Mouse (Mus musculus) left cerebral cortex, adult 11 months (tissue): ENCODE data around the gene Sdc4.

ENCODE experiments used
- DNase-seq: peaks from one replicate; pipeline ENCODE4 v3.0.0; 2022; ENCODE audit warnings: low spot score

Sdc4 gene

DNA sequence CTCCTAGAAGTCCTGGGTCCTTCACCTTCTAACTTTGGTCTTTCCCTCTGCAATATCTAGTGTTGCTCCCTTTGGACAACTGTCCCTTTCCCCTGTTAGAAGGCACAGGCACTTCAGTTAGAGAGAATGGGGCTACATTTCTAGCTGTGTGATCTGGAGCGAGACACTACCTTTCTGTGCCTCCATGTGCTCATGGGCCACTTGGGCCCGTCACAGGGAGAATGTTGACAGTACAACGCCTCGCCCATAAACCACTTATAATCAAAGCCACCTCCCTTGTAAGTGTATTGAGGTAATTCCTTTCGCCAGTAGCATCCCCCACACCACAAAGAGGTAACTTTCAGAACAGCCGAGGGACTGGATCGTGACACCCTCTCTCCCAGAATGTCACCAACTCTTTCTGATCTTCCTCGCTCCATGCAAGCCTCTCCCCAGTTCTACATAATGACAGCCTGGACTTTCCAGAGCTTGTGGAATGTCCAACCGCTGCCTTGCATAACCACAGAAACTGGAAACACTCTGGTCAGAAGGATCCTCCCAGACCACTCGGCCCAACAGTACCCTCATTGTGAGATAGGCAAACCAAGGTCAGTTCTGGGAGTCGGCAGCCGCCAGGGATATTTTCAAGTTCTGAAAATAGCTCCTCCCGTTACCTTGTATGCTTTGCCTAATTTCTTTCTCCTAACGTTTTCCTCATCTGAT lies 5.8 kb upstream of the Sdc4 start:
- DNase-seq = no peak

DNA sequence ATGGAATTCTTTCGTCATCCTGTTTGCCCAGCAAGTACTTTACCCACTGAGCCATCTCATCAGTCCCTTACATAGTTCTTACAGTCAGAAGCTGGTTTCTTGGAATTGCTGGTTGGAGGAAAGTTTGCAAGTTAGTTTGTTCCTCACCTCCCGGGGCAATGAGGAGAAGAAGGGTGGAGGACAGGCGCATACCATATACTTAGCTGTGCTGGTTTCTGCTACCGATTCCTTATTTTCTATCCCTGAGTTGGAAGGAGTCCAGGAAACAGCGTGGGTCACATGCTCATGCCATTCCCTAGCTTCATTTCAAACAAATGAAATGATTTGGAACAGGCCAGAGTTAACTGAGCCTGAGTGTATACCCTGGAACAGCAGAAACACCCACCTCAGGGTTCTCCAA lies 5.2 kb upstream of the Sdc4 start:
- DNase-seq = no peak

DNA sequence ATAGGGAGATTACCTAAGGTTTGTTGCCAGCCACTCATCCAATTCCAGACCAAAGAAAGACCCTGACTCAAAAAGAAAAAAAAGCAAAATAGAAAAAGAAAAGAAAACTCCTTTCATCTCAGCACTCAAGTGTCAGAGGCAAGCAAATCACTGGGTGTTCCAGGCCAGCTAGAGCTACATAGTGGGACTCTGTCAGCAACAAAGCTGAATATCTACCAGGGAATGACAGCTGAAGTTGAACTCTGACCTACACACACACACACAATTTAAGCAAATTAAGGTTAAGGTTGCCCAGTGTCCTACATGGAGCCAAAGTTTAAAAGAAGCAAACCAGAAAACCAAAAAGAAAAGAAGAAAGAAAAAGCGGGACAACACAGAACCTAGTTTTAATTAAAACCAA lies 4.5 kb upstream of the Sdc4 start:
- DNase-seq = no peak

DNA sequence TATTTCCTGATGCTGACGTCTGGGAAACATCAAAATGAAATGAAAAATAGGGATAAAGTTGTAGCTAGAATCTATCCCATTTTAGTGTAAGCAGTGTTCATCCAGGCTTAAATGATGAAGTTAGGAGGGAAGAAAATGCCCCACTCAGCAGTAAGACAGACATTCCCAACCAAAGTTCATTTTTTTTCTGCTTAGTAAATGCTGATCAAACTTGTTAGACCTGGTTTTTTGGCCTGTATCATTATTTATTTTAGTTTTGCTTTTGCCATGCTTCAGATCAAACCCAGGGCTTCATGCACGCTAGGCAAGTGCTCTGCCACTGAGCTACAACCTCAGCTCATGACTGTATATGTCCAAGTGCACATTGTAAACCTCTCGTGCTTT lies 2.4 kb upstream of the Sdc4 start:
- DNase-seq = no peak

DNA sequence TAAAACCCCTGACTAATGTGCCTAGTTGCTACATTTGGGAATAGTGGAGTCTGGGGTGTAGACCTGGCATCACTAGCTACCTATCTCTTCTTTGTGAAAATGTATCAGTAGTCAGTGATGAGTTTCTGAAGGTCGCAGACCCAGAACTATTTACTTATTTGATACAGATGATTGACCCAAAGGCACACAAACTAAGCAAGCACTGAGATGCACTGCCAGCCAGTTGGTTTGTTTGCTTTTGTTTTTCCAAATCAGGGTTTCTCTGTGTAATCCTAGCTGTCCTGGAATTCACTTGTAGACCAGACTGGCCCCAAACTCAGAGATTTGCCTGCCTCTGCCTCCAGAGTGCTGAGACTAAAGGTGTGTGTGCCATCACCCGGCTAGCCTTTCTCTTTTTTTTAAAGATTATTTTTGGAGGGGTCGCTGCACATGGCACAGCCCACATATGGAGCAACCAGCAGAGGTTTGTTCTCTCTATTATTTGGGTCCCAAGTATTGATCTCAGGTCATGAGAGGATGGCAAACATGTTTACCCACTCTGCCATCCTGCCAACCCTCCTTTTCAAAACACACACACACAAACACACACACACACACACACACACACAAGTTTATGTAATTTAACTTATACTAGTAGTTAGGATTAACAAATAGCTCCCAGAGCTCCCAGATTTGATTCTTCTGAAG lies 1.9 kb upstream of the Sdc4 start:
- no peak for DNase-seq

DNA sequence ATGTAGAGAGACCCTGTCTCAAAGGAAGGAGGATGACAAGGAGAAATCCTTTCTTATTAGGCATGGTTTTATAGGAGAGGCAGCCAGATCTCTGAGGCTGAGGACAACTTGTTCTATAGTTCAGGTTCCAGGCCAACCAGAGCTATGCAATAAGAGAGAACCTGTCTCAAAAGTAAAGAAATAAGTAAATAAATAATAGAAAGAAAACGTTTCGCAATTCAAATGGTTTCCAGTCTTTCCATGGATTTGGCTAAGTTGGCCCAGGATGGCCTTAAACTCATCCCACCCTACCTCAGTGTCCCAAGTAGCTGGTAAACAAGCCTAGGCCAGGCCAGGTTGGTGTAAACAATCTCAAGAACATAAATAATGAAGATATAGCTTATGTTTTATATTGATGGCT lies 1.0 kb upstream of the Sdc4 start:
- no peak for DNase-seq

DNA sequence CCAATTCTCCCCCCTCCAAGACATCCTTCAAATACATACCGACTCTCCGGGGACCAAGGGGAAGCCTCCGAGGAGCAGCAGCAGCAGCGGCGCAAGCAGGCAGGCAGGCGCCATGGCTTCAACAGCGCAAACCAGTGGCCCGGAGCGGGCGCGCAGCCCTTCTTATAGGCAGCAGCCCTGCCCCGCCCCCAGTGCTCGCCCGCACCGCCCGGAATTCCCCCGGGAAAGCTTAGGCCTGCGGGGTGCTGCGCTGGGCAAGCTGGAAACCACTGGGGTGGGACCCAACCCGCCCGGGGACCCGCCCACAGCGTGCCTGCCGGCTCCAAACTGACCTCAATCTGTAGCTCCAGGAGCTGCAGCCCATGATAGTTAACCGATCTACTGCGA lies 643 bp downstream of the Sdc4 start:
- no peak for DNase-seq

DNA sequence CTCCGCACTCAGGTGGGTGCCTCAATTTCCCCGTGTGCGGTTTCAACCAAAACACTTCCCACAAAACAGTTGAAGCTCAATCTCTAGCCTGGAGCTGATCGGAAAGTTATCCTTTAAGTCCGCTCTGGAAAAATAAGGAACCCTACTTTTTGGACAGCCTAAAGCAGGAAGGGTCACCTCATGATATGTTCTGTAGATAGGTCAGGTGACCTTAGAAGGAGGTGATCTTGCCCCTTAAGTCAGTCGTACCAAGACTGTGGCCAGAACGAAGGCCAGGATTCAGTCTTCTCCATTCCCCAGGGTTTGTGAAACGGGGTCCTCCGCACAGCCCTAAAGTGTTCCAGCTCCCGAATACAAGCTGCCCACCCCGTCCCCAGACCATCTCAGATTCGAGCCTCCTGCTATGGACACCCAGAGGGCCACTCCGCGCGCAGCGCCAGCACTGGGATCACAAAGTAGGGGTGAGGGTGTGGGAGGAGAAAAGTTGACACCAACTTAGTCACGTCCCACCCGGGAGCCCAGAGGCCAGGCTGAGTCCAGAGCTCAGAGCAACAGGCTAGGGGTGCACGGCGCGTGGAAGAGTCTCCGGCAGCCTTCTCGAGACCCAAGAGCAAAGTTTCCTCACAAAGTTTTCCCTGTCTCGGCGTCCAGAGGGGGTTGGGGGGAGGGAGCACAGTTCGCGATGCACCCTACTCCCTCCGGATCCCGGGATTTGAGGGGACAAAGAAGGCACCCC lies 1.2 kb downstream of the Sdc4 start:
- no peak for DNase-seq

DNA sequence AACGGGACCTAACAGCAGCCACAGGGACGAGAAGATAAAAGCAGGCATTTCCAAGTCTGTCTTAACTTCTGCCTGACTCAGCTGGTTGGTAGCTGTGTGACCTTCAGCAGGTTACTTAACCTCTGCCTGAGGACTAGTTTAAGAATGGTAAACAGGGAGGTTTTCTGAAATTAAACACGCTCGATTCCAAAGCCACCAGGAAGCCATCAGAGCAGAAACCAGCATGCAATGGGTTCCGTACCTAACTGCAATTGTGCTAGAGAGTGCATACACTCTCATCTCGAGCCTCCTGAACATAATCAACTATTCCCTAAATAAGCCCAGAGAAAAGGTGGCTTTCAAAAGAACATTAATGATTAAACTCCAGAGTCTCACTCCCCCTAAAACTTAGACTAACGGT lies 2.0 kb downstream of the Sdc4 start:
- DNase-seq = no peak

DNA sequence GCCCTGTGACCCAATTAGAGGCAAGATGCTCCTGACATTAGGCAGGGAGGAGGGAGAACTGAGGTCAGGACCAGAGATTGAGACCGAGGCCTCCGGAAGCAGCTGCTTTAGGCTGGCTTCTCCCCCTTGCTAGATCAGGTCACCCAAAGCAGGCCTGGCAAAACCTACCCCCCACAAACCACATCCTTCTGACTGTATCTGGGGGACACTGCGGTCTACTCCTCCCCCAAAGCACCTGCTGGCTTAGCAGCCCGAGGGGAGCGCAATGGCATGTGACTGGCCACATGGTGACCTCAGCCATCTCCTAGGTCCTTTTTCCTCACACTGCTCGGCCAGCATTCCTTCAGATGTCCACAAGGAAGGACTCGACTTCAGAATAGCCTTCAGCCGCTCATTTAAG lies 2.5 kb downstream of the Sdc4 start:
- DNase-seq = no peak

DNA sequence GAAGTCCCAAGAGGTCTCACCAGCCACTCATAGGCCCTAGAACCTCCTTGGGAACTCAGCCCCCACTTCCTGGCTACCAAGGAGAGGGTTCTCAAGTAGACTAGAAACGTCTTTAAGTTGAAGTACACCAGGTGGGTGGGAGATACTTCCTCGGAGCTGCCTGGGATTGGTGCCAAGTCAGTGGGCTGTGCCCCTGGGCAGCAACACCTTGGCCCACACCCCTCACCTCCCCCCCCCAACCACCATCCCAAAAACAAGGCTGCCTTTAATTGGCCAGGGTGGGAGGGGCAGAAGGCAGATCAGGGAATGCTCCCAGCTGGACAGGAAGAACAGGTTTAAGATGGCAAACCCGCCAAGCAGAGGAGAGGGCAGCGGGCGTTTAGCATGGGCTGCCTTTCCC lies 3.4 kb downstream of the Sdc4 start:
- no peak for DNase-seq

DNA sequence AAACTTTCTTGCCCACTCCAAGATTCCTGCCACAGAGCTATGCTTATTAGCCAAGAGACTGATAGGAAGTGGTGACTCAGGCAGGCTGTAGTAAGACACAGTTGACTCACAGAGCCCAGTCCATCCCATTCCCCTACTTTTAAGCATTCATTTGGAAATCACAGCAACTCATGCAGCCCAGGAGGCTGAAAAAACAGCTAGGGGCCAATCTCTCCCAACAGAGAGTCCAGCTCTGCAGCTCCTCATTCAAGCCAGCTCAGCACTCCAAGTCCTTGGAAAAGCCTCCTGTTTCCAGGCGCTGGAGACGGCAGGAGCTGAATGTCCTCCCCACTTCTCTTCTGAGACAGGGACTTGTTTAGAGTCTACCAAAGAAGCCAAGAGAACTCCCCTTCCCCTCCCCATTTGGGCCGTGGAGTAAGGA lies 4.7 kb downstream of the Sdc4 start:
- no peak for DNase-seq

DNA sequence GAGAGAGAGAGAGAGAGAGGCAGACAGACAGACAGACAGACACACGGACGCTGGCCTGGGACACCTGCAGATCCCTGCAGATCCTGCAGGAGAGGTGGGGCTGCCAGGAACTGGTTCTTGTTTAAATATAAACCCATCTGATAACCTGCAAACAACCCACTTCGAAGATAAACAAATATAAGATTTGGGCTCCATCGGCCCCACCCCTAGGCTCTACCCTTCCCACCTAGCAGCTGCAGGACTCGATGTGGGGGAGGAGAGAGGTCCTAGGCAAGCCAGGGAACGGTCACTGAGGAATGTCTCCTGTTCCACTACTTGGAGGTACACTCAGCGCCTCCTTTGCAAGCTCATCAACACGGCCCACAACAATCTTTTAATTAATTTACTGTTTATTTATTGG lies 5.4 kb downstream of the Sdc4 start:
- no peak for DNase-seq

DNA sequence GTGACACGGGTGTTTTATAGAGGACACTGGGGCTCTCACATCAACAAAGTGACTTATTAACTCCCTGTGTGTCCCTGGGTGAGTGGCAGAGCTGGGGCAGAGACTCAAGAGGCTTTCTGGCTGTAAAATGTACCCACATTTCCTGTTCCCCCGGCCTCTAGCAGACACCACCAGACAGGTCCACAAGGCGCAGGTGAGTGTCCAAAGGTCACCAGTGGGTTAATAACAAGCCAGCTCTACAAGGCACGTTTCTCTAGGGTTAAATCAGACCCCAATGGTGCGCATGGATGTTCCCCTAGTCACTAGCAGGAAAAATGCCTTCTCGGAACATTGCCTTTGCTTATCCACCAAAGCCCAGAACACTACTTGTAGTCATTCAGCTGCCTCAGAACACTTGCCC lies 6.0 kb downstream of the Sdc4 start:
- no peak for DNase-seq

DNA sequence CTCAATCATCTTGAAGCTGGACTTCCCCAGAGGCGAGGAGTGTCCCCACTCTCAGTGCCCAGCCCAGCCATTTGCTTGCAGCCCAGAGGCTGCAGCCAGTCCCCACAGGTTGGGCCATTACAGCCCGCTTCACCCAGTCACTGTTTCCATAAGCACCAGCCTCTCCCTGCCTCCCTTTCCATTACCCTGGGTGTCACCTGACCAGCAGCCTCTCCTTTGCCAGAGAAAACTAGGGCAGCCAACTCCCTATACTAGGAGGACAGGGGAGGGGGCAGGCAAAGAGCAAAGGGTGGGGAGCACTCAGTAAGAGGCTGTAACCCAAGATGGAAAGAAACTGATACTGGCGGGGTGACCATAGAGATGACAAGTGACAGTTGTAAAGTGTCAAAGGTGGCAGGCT lies 6.7 kb downstream of the Sdc4 start:
- DNase-seq = no peak

DNA sequence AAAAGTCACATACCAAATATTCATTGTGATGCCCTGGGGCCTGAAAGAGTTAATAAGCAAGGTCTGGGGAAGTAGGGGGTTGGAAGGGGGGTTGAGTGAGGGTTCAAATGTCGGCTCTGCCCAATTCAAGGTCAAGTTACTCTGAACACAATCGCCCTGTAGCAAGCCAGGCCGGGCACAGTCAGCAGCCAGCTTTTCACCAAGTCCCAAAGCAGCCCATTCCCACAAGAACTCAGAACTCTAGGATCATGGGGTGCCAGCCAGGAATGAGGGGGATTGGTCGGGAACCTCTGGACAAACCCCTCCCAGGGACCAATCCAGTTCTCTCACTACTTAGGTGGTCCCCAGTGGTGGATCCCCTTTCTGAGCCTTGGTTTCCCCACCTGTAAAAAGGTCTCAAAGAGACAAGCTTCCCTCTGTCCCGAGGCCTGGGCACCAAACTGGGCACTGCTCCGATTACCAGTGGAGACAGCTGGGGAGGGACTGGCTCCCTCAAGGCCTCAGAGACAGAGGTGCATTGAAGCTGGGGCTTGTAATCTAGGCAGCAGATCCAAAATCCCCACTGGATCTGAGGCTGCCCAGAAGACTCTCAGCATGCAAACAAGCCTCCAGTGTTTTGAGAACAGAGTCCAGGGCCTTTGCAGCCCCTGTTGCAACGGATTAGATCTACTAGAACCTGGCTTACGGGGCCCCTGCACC lies 7.3 kb downstream of the Sdc4 start:
- no peak for DNase-seq

DNA sequence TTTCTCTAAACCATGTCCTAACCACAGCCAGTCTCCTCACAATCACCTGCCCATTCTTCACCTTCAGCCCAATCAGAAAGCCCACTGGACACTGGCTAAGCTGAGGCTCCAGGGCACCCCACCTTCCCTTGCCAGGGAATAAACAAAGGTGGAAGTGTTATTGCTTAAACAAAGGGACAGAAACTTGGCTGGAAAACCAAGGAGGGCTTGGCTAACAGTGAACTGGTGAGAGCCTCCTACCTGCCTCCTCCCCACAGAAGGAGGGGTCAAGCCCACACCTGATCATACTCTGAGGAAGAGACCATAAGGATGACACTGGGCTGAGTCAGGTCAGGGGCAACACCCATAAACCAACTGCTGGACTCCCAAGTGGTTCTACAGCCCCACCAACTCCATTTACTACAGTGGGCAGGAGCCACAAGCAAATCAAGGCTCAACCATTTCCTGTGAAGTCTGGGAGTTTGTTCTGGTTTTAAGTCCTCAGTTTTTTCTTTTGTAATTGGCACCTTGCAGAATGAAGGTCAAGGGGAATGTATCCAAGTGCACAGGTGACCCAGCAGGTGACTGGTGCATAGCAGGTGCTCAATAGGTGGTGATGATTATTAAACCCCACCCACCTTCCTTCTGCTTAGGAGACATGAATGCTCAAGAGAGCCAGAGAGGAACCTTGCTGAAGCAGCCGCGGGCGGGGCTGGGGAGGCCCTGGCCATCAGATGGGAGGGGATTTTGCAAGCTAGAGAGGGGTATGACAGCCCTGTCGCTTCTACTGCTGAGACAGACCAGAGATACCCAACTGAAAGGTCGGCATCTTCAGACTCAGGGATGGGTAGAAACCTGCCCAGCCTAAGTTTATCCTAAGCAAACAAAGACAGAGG lies 8.2 kb downstream of the Sdc4 start:
- DNase-seq = no peak

DNA sequence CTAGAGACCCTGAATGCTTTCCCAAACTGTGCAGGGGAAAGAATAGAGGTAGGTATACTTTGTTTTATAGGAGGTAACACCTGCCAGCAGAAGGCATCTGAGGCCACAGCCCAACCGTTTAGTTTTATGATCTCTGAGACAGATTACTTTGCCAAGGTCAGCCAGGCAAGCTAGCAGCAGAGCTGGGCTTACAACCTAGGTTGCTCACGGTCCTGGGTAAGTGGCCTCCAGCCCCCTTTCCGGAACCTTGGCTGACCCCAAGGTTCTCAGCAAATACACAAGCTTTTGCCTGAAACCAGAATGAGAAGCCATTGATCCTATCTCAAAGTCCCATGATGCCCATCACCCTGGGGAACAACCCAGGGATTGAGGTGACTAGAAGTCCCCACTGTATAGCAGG lies 9.0 kb downstream of the Sdc4 start:
- DNase-seq = no peak

DNA sequence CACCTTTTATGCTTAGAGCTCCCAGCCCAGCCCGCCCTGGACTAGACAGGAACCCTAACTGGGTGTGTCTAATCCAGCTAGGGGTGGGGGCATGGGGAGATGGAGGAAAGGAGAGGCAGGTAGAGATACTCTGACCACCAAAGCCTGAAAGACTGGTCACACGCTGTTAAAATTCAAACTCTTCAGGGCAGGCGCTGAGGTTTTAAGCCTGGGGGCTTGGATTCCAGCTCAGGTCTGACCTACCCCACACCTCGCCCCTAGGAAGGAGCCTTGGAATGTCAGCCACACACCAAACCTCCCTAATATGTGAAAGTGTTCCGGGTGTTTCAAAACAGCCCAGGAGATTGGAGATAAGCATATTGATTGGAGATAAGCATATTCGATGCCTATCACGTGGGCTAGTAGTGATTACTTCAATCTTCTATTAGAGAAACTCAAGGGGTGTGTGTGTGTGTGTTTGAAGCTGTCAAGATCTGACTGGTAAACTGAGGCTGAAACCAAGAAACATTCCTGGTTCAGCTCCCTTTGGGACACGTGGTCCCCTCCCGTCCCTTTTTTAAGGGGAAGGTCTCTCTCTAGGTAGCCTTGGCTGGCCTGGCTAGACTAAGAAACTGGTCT lies 10.3 kb downstream of the Sdc4 start:
- no peak for DNase-seq

DNA sequence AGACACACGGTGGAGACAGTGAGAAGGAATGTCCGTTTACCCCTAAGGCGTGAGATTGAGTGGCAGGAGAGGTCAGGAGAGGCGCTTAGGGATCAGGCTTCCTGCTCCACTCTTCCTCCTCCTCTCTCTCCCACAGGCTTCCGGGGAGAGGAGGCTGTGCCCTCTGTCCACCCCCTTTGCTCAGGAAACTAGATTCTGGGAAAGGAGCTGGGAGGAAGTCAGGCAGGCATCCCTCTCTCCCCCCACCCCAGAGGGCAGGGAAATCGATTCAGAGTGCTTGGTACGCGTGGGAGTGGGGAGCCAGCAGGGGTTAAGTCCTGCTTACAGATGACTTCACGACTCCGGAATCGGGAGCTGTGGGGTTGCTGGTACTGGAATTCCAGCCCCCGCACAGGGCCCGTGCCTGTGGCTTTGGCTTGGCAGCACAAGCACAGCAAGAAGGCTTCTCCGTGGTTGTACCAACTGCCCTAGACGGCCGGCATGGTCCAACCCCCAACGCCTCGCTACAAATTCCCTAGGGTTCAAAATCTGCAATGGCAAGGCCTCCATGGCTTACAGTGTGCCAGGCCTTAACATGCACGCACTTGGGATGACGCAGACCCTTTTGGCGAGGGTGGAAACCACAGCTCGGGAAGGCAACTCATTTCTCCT lies 11.0 kb downstream of the Sdc4 start:
- no peak for DNase-seq
